Mouse (Mus musculus) neutrophil, adult 5-6 weeks (primary cell): ENCODE measurements around the gene T. TPM values are rescaled to one million over a fixed set of nuclear protein-coding genes. Genes with fewer than 3 reads are reported as not detected.
"Not testable (repeated sequence)": the region's sequence is repeated elsewhere in the genome, so short reads cannot be mapped to it uniquely, and the experiment has no call there.

ENCODE experiments used
- ATAC-seq: fragments of 151-379, 151-347 bp; 2 replicates; pipeline ENCODE4 v1.8.0; 2017; ENCODE audit warnings: mild to moderate bottlenecking, moderate TSS enrichment; ENCODE audit not compliant: insufficient number of reproducible peaks, poor library complexity, low FRiP score, severe bottlenecking; ENCODE audit errors: extremely low read depth
- total RNA-seq: library from RNA; stranded (forward); fragments of 200-1000 nt; gene quantifications from 2 replicates; pipeline ENCODE4 v1.2.3, GENCODE M21; 2017

T gene
- not detected in 2 replicates for total RNA-seq

DNA sequence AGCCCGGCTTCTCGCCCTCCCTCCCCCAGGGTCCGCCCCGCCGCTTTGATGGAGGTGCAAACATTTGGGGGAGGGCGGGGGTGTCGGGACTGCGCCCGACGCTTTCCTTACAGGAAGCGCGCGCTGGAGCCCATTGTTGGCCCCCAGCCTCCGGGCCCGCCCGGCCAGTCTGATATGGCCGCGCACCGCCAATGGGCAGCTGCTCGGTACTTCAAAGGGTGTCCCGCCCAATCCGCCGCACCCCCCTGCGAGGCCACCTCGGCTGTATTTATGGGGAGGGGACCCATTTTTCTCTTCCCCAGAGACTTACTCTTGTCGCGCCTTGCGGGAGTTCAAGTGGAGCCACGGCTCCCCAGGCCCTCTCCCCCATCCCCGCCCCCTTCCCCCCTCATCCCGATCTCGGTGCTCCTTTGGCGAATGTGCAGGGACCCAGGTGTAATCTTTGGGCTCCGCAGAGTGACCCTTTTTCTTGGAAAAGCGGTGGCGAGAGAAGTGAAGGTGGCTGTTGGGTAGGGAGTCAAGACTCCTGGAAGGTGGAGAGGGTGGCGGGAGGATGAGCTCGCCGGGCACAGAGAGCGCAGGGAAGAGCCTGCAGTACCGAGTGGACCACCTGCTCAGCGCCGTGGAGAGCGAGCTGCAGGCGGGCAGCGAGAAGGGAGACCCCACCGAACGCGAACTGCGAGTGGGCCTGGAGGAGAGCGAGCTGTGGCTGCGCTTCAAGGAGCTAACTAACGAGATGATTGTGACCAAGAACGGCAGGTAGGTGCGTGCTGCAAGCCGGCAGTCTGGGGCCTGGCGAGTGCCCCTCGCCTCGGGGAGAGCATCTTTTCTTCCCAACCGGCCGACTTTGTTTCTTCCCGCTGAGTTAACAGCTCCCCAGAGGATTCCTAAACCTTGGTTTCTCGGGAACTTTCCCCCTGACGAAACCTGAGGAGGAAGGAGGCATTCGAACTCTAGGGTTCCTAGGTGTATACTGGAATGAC is at the start of gene T:
Gene T (plus strand): TSS at position 446 of the 983 bp plus-strand sequence.
- ATAC-seq: no peak

DNA sequence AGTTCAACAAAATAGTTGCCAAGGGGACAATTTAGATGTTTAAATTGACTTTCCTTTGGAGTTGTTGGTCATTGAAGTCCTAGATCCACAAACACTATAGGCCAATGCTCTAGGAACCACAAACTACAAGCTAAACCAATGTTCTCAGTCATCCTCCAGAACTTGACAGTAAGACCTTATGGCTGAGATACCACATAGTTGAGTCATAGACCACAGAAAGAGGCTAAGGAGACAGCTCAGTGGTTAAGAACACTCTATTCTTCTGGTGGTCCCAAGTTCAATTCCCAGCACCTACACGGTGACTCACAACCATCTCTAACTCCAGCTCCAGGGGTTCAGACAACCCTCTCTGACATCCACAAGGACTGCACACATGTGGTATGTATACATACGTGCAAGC is 48.8 kb upstream of the T start:
- no peak for ATAC-seq

DNA sequence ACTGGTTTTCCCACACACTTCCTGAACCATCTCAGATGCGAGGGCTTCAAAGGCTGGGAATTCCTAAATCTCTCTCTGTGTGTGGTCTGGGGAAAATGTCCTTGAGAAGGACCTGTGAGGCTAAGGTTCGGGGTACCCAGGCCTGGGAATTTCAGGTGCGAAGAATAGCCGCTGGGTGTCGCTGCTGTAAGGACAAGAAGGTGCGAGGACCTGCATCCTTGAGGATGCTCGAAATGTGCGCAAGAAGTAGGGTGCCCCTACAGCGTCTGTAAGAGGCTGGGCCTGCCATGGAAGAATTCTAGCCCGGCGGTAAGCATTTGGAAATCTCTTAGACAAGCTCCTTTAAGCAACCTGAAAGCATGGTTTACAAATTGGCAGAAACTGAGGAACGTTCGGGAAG is 45.8 kb upstream of the T start:
- no peak for ATAC-seq

DNA sequence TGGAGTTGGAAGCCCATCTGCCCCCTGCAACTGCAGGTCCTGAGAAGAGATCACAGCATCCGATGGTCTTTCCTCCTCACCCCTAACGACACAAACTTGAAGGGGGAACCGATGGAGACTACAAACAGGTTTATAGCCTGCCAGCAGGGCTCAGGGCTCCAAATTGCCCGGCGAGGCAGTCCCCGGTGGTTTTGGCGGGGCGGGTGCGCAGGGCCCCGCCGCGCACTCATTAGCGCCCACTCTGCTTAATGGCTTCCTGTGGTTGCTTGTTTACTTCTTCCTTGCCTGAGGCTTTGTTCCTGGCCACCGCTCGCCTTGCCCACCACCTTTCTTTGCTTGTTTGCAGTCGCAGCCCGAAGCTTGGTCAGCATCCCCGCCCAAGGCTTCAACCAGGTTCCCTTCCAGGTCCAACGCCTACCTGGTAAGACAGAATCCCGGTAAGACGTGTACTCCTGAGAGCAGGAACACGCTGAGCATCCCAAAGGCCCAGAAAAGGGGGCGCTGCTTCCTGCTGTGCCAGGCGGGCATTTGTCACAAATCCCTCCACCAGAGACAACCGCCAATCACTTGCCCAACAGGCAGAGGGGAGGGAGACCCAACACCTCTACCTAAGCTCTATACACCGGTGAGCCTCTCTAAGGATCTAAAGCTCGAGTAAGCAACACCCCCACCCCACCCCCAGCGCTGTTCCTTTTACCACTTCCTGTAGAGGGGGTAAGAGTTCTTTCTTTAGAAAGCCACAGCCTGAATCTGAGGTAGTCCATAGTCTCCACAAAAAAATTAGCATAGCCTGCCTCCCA is 45.0 kb upstream of the T start:
- 0 out of 2 replicates have a peak, but pooled peaks have one; percentile 28 for ATAC-seq

DNA sequence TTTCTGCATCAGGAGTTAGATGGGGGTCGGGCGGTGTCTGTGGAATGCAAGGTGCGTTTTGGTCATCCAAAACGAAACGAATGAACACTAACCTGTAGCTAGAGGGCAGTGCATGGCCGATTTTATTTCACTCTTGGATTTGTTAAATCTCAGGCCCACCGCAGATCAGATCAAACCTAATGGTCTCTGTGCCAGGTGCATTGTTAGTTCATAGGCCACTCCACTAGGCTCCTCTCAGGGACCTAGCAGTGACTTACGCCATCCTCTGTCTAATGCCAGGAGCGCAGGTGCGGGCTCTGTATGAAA is 44.5 kb upstream of the T start:
- no peak for ATAC-seq

DNA sequence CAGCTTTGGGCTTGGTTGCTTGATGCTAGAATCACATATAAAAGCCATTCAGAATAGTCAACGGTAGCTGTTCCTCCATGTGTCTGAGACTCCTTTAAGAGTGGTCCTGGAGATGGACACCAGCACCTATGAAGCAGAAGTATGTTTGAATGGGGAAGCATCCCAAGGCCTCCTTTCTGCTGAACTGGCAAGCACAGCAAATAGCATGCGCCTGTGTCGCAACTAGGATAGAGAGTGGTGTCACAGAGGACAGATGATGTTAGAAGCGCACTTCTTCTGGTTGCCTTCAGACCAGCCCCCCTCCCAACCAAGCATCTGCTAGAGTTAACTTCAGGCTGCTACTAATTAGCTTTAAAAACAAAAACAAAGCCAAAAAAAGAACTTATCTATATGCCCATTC is 43.7 kb upstream of the T start:
- no peak for ATAC-seq

DNA sequence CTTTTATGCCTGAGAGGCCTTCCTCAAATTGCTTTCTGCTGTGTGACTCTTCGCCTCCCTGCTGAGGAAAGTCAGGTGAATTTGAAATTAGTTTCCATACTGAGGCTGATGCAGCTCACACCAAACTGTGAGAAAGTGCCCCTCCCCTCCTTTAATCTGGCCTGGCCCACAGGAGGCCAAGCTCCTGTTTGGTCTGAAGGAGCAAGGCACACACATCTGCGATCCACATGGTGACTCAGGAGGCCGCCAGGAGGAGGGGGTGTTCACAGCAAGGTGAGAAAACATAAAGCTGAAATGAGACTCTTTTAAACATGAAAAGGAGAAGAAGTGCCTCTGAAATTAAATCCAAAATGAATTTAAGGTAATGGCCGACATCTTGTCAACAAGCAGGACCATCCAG is 37.9 kb upstream of the T start:
- no peak for ATAC-seq

DNA sequence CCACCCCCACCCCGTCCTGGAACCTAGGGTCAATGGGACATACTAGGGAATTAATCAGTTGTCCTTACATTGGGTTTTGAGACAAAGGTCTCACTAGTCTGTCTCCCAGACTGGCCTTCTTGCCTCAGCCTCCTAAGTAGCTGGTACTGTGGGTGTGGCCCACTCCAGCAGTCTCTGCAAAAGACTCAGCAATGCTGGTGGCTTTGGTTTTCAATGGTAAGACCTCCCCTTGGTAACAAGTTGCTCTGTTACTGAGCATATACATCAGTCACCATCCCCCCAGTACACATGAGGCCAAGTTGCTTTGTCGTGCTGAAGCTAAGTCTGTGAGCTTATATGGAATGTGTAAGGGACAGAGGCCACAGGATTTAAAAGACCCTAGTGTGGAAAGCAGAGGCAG is 36.3 kb upstream of the T start:
- ATAC-seq: no peak

DNA sequence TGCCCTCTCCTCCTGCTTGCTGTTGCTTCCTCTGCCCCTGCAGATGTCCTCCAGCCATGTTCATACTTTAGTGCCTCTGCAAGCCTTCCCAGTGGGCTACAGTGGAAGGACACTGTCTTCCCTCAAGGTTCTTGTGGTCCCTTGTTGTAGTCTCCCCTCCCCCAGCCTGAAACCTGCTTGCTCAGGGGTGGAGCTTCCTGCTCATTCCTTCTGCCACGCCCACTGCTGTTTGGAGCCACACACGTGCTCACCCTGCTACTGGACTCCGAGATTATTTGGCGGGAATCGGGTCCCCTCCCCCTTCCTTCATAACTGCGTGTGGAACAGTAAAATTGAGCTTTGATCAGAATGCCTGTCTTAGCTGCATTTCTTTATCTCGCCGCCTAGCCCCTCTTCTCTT is 30.3 kb upstream of the T start:
- ATAC-seq: not testable (repeated sequence)

DNA sequence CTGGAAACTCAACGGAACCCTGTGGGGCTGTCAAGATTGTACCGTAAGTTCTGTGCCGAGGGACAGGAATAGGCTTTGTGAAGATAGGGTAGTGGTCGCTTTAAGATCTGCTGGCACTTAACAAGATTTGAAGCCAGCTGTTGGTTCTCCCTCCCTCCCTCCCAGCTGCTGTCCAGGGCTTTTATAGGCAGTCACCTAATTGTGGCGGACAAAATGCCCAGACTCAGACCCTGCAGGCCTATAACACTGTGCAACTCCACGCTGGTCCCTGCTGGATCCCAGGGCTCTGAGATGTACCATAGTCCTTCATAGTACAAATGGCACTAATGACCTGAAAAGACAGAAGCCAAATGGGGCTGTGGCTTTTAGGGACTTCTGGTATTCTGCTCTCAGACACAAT is 27.9 kb upstream of the T start:
- ATAC-seq: no peak

DNA sequence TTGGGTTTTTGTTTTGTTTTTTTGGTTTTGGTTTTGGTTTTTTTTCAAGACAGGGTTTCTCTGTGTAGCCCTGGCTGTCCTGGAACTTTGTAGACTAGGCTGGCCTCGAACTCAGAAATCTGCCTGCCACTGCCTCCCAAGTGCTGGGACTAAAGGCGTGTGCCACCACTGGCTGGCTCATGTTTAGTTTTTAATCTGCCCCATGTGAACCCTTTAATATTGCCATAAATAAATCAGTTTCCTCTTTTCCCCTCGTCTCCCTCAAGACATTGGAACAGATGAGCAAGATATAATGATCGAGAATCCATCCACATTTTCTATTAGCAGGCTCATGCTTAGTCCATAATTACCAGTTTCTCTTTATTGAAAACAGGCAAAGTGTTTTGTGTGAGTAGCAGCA is 26.2 kb upstream of the T start:
- not testable (repeated sequence) for ATAC-seq

DNA sequence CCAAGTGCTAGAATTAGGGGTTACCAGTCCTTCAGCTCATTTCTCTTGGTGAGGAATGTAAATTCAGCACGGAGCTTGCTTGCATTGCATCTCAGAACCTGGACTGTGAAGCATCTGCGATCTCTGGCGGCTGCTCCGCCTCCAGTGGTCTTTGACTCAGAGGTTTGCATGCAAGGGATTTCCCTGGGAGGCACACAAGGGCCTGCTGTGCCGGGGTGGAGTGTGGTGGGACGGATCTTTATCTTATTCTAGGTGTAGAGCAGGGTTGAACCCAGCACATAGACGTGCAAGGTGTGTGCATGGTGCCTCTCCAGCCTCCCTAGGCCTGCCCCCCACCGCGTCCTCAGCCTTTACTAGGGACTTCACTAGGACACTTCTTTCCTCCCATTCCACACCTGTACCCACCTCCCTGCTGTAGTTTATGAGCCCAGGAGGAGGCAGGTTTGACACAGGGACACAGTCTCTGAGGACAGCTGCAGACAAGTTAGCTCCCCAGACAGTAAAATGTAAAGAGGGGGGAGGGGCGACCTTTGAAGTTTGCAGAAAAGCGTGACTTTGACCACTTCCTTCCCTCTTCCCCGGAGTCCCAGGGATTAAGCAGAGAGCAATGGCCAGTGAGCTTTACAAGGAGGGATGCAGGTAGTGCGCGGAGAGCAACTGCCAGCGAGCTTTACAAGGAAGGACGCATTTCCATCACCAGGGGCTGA is 25.5 kb upstream of the T start:
- no peak for ATAC-seq

DNA sequence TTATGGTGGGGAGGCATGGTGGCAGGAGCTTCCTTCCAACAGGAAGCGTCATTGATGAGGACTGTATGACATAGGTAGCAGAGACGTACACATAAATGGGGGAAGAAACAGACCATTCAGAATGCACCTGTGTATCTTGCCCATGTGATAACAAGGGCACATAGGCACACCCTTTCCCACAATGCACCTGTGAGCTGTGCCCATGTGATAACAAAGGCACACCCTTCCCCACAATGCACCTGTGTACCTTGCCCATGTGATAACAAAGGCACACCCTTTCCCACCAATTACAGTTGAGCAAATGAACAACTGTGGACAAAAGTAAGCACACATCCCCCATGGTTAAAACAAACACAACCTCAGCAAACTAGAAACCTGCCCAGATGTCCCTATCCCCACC is 23.9 kb upstream of the T start:
- no peak for ATAC-seq

DNA sequence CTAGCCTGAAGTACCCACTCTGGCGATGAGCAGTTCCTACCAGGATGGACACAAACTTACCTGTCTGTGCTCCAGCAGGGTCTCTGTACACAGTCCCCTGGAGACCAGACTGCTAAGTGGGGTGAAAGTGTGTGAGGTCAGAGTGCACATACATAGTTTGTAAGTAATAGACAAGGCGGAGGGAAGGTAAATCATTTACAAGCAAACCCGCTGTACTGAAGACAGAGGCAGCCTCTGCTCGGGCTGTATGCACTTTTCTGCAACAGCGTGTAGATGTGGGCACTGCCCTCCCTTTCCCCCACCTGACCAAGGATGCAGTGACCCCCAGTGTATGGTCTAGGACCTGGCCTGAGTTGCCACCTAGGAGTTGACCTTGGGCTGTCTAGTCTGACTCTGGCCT is 20.6 kb upstream of the T start:
- no peak for ATAC-seq

DNA sequence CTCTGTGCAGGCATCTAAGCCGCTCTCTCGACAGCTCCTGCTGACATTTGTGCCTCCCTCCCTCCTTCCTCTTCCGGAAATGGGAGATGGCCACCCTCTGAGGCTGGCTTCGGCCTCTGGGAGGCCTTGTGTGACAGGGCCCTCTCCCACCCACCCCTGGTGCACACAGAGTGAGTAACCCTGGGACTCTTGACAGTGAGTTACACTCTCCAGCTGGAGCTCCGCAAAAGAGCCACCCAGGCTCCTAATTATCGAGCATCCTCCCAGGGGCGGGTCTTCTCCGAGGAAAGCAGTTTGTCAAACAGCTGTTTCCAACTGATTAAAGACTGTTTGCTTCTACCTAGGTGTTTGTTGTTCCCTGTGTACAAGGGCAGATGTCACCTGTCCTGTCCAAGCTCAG is 18.7 kb upstream of the T start:
- ATAC-seq: no peak

DNA sequence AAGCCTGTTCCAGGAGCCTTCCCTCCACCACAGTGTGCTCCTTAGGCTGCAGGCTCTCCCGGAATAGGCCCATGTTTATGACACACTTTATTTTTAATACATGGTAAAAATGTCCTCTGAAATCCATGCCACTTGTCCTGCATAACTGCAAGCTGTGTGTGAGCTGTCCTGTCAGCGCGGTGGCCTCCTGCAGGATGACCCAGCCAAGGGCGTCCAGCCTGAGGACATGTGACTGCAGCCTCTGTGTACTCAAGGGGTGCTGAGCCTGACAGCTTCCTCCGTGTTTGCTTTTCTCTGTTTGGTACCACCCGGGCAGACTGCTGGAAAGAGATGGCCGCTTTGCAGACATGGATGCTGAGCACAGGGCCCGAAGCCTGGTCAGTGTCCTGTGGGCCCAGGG is 17.4 kb upstream of the T start:
- ATAC-seq: no peak

DNA sequence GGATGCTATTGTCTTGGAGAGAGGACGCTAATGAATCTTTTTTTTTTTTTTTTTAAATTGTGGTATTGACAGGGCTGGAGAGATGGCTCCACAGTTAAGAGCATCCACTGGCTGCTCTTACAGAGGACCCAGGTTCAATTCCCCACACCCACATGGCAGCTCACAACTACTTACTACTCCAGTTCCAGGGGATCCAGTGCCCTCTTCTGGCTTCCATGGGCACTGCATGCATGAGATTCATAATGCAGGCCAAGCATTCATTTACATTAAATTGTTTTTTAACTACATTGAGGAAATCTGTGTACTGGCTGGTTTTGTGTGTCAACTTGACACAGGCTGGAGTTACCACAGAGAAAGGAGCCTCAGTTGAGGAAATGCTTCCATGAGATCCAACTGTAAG is 13.5 kb upstream of the T start:
- no peak for ATAC-seq

DNA sequence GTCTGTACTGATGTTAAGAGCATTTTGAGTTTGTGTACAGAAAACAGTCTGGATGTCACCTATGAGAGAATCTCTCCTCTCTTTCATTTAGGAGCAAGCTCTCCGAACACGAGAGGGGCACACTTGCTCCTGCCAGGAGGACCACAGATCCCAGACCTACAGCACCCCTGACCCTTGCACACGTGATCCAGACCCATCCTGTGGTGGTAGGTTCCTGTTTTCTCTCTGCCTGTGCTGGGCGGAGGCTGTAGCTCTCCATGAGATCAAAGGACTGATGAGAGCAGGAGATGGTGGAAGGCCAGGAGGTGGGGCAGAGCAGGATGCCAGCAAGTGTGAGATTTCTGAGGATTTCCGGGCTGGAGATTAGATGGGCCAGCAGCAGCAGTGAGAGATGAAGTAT is 12.7 kb upstream of the T start:
- ATAC-seq: no peak

DNA sequence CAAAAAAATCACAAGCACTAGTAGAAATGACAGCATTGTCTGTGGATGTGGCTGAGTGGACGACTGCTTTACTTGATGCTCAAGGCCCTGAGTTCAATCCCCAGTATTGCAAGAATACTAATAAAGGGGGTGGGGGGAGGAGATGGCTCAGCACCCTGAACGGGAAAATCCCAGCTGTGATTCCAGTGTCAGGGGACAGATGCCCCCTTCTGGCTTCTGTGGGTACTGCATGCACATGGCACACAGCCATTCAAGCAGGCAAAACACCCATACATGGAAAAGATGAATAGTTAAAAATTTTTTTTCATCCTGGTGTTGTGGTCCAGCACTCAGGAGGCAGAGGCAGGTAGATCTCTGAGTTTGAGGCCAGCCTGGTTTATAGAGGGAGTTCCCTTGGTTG is 10.9 kb upstream of the T start:
- ATAC-seq: no peak

DNA sequence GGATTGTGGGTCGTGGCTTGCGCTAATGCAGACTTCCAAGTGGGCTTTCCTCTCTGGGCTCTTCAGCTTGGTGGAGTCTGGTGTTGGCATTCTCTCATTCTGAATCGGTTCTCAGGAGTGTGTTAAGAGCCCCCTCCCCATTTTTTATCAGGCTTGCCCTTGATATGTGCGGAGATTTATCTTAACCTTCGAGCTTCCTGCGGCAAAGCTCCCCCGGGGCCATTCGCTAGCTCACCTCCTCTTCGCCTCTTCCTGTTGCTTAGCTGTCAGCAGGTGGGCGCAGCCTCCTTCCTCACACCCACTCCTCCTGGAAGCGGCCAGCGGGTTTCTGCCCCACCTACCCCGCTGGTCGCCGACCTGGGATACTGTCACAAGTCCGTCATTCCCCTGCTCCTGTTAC is 4.8 kb upstream of the T start:
- no peak for ATAC-seq
